ENCODE assay signal across 18 mouse cellular contexts in the genomic region with DNA sequence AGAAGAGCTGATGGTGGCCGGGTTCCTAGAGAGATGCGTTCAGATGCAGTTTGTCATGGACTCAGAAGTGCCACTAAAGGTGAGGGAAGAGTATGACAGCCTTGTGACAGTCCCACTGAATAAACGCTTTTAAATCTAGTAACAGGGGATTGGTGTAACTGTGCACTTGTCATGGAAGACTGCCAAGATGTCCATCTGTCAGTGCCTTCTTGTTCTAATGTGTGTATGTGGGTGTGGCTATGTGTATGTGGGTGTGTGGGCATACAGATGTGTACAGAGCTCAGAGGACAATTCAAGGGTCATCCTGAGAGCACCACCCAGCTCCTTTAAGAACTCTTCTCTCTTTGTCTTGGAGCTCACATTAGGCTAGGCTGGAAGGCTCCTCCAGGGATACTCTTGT. TPM values are rescaled to one million over a fixed set of nuclear protein-coding genes. Genes with fewer than 3 reads are reported as not detected.
DNase-seq lines count a peak whose midpoint lies in the region; ATAC-seq lines count a peak whose summit lies in the region.
"Had no signal": no experiment of that assay in that cellular context is flagged by ENCODE, and none has a peak within 500 bp of the region (broad histone marks: within the 10 kb centered on the region; RNA-seq: fewer than 3 reads in every experiment).

No protein-coding gene starts in this region.

- no peaks in the 10 kb centered on the region for H3K27me3 ChIP-seq in hindbrain, embryonic 12.5 days
- H3K27me3 ChIP-seq in hindbrain, embryonic 10.5 days (ENCODE audit: insufficient read depth, poor library complexity, severe bottlenecking), result no peaks in the 10 kb centered on the region
- no peaks in the 10 kb centered on the region for H3K27me3 ChIP-seq in midbrain, embryonic 16.5 days (ENCODE audit: control insufficient read depth, insufficient read depth, low read depth, low read length)
- H3K27me3 ChIP-seq in midbrain, embryonic 15.5 days (replicated peaks), result no peaks in the 10 kb centered on the region
- H3K27me3 ChIP-seq: heart, embryonic 12.5 days; neural tube, embryonic 13.5 days had no signal

- no peak for DNase-seq in hindbrain, embryonic 10.5 days (ENCODE audit: low spot score)
- DNase-seq in ZHBTc4 (ENCODE audit: low read depth, low spot score), result peak; percentile 14
- no peak for DNase-seq in right cerebral cortex, postnatal 14 days
- DNase-seq: adrenal gland, postnatal 25 days; cerebellum, adult 18-20 months; heart, postnatal 14 days; kidney, adult 18-20 months; liver, postnatal 0 days had no signal

- ATAC-seq in hindbrain, embryonic 12.5 days (ENCODE audit: low FRiP score), result peak; percentile 15; the same call in 1 of the 2 replicates
- ATAC-seq in midbrain, embryonic 16.5 days, result peak; percentile 36; the same call in 1 of the 2 replicates
- no peak for ATAC-seq in midbrain, embryonic 15.5 days (replicated peaks)
- peak; percentile 12; the same call in 1 of the 2 replicates for ATAC-seq in megakaryocyte progenitor cell, adult 5-6 weeks (replicated peaks; ENCODE audit: poor library complexity)
- ATAC-seq: liver, postnatal 0 days had no signal

- H3K4me2 ChIP-seq in hindbrain, embryonic 12.5 days (replicated peaks), result no peak overlapping the region
- no peak overlapping the region for H3K4me2 ChIP-seq in midbrain, embryonic 16.5 days (ENCODE audit: low read length)
- H3K4me2 ChIP-seq in midbrain, embryonic 15.5 days, result no peak overlapping the region
- H3K4me2 ChIP-seq: heart, embryonic 12.5 days had no signal

- peaks cover 5% of the 10 kb centered on the region for H3K4me1 ChIP-seq in hindbrain, embryonic 12.5 days
- peaks cover 18% of the 10 kb centered on the region for H3K4me1 ChIP-seq in hindbrain, embryonic 10.5 days (replicated peaks)
- H3K4me1 ChIP-seq in midbrain, embryonic 16.5 days (ENCODE audit: control insufficient read depth, insufficient read depth, low read length), result peaks cover 9% of the 10 kb centered on the region; the same call in 1 of the 2 replicates
- peaks cover 11% of the 10 kb centered on the region for H3K4me1 ChIP-seq in midbrain, embryonic 15.5 days
- H3K4me1 ChIP-seq: heart, embryonic 12.5 days had no signal

- no peaks in the 10 kb centered on the region for H3K36me3 ChIP-seq in hindbrain, embryonic 12.5 days
- H3K36me3 ChIP-seq in hindbrain, embryonic 10.5 days, result no peaks in the 10 kb centered on the region
- H3K36me3 ChIP-seq in midbrain, embryonic 16.5 days (ENCODE audit: control insufficient read depth, insufficient read depth, low read length), result no peaks in the 10 kb centered on the region
- H3K36me3 ChIP-seq in midbrain, embryonic 15.5 days (replicated peaks), result no peaks in the 10 kb centered on the region
- H3K36me3 ChIP-seq: heart, embryonic 12.5 days; limb, embryonic 13.5 days; neural tube, embryonic 13.5 days had no signal

- H3K4me3 ChIP-seq in hindbrain, embryonic 12.5 days, result no peak overlapping the region
- no peak overlapping the region for H3K4me3 ChIP-seq in hindbrain, embryonic 10.5 days
- H3K4me3 ChIP-seq in midbrain, embryonic 16.5 days (ENCODE audit: low read depth, low read length), result no peak overlapping the region
- no peak overlapping the region for H3K4me3 ChIP-seq in midbrain, embryonic 15.5 days
- H3K4me3 ChIP-seq: heart, embryonic 12.5 days; limb, embryonic 13.5 days; neural tube, embryonic 13.5 days had no signal

- H3K9ac ChIP-seq in hindbrain, embryonic 12.5 days, result no peak overlapping the region
- H3K9ac ChIP-seq in midbrain, embryonic 16.5 days (ENCODE audit: low read depth, low read length), result no peak overlapping the region
- no peak overlapping the region for H3K9ac ChIP-seq in midbrain, embryonic 15.5 days
- H3K9ac ChIP-seq: heart, embryonic 12.5 days; limb, embryonic 13.5 days; liver, postnatal 0 days; neural tube, embryonic 13.5 days had no signal

- no peak overlapping the region for H3K27ac ChIP-seq in hindbrain, embryonic 12.5 days
- no peak overlapping the region for H3K27ac ChIP-seq in hindbrain, embryonic 10.5 days
- H3K27ac ChIP-seq in midbrain, embryonic 16.5 days (ENCODE audit: low read length), result no peak overlapping the region
- no peak overlapping the region for H3K27ac ChIP-seq in midbrain, embryonic 15.5 days
- H3K27ac ChIP-seq: kidney, postnatal 0 days; limb, embryonic 13.5 days; neural tube, embryonic 13.5 days had no signal

- H3K9me3 ChIP-seq in hindbrain, embryonic 12.5 days (replicated peaks), result no peaks in the 10 kb centered on the region
- no peaks in the 10 kb centered on the region for H3K9me3 ChIP-seq in hindbrain, embryonic 10.5 days
- H3K9me3 ChIP-seq in midbrain, embryonic 16.5 days (replicated peaks; ENCODE audit: control insufficient read depth, low read length, poor library complexity, severe bottlenecking), result no peaks in the 10 kb centered on the region
- no peaks in the 10 kb centered on the region for H3K9me3 ChIP-seq in midbrain, embryonic 15.5 days
- H3K9me3 ChIP-seq: heart, embryonic 12.5 days; limb, embryonic 13.5 days; neural tube, embryonic 13.5 days had no signal

- WGBS in hindbrain, embryonic 12.5 days, result 77% methylated on average over 3 of the region's 3 CpGs
- WGBS in hindbrain, embryonic 10.5 days, result 80% methylated on average over 3 of the region's 3 CpGs
- 69% methylated on average over 3 of the region's 3 CpGs for WGBS in midbrain, embryonic 16.5 days
- 77% methylated on average over 3 of the region's 3 CpGs for WGBS in midbrain, embryonic 15.5 days

RNA-seq across cellular contexts. Expression of a gene that starts 11.2 kb away (rescaled TPM):
- not detected in 2 replicates for polyA plus RNA-seq in hindbrain, embryonic 12.5 days (2016; fragmentation: Nextera tagmentation; extraction: Ambion mirVana)
- polyA plus RNA-seq in hindbrain, embryonic 10.5 days (2016; fragmentation: Nextera tagmentation; extraction: Ambion mirVana), result 0.07 and 0.11 TPM in 2 replicates
- 0.24 and 0.25 TPM in 2 replicates for polyA plus RNA-seq in midbrain, embryonic 16.5 days (2015; fragmentation: Nextera tagmentation; extraction: Ambion mirVana)
- polyA plus RNA-seq in midbrain, embryonic 15.5 days (2015; fragmentation: Nextera tagmentation; extraction: Ambion mirVana), result 0.17 and 0.38 TPM in 2 replicates
- total RNA-seq in megakaryocyte progenitor cell, adult 5-6 weeks (2015), result not detected in 2 replicates
- total RNA-seq in megakaryocyte progenitor cell, adult 5-6 weeks (2017), result not detected in 2 replicates
- total RNA-seq: adrenal gland, postnatal 25 days; gastrocnemius, adult 18-20 months; heart, postnatal 14 days had no signal
- polyA plus RNA-seq: gonadal fat pad, adult 2 months; kidney, postnatal 0 days; limb, embryonic 13.5 days; liver, postnatal 0 days had no signal

RNA-seq across cellular contexts. Expression of a gene that starts 59.0 kb away (rescaled TPM):
- 138 and 139 TPM in 2 replicates for polyA plus RNA-seq in hindbrain, embryonic 12.5 days (2016; fragmentation: Nextera tagmentation; extraction: Ambion mirVana)
- polyA plus RNA-seq in hindbrain, embryonic 10.5 days (2016; fragmentation: Nextera tagmentation; extraction: Ambion mirVana), result 78.5 and 97.0 TPM in 2 replicates
- polyA plus RNA-seq in midbrain, embryonic 16.5 days (2015; fragmentation: Nextera tagmentation; extraction: Ambion mirVana), result 226 and 229 TPM in 2 replicates
- 213 and 222 TPM in 2 replicates for polyA plus RNA-seq in midbrain, embryonic 15.5 days (2015; fragmentation: Nextera tagmentation; extraction: Ambion mirVana)
- total RNA-seq in megakaryocyte progenitor cell, adult 5-6 weeks (2015), result 61.3 and 67.0 TPM in 2 replicates
- 58.1 and 66.2 TPM in 2 replicates for total RNA-seq in megakaryocyte progenitor cell, adult 5-6 weeks (2017)
